Mouse (Mus musculus) MEL (cell line): ENCODE results near the gene Slc25a26. TPM values are rescaled to one million over a fixed set of nuclear protein-coding genes. Genes with fewer than 3 reads are reported as not detected.

Experiments
- DNase-seq: peaks from one replicate; pipeline ENCODE4 v3.0.0; 2011; ENCODE audit warnings: low read depth, low spot score
- H3K27ac ChIP-seq: 2 replicates; pipeline ENCODE4 v1.5.1; 2012; ENCODE audit warnings: low read depth, mild to moderate bottlenecking, control low read depth, low read length, moderate library complexity; ENCODE audit not compliant: control insufficient read depth
- H3K27me3 ChIP-seq, 2 experiments: fragments of 150-350 bp in 1 of 2; sonication (generic) in 1 of 2; 2 replicates each; pipeline ENCODE4 v1.6.1; 2012; ENCODE audit warnings: low read length in 2 of 2, mild to moderate bottlenecking in 2 of 2, improper control_type of control experiment in 1 of 2, moderate library complexity in 1 of 2; ENCODE audit not compliant: insufficient read depth in 2 of 2, control insufficient read depth in 1 of 2
- H3K36me3 ChIP-seq, 2 experiments: 2 replicates each; pipeline ENCODE4 v1.6.1; 2012 to 2014; ENCODE audit warnings: low read length in 2 of 2, improper control_type of control experiment in 1 of 2, inconsistent platforms in 1 of 2, mild to moderate bottlenecking in 1 of 2; ENCODE audit not compliant: insufficient read depth in 2 of 2, control insufficient read depth in 1 of 2
- H3K4me1 ChIP-seq, 2 experiments: fragments of 150-350 bp in 1 of 2; sonication (generic) in 1 of 2; 2 replicates each; pipeline ENCODE4 v1.6.1; 2012; ENCODE audit warnings: low read length in 2 of 2, improper control_type of control experiment in 1 of 2, mild to moderate bottlenecking in 1 of 2; ENCODE audit not compliant: insufficient read depth in 2 of 2, control insufficient read depth in 1 of 2
- H3K4me3 ChIP-seq, 2 experiments: fragments of 150-350 bp in 1 of 2; sonication (generic) in 1 of 2; 2 replicates each; pipeline ENCODE4 v1.5.1; 2012; ENCODE audit warnings: low read depth in 2 of 2, low read length in 2 of 2, mild to moderate bottlenecking in 2 of 2, moderate library complexity in 2 of 2, control low read depth in 1 of 2, improper control_type of control experiment in 1 of 2; ENCODE audit not compliant: control insufficient read depth in 1 of 2, insufficient read depth in 1 of 2
- H3K79me2 ChIP-seq: 2 replicates; pipeline ENCODE4 v1.6.1; 2012; ENCODE audit warnings: mild to moderate bottlenecking, low read length, moderate library complexity; ENCODE audit not compliant: control insufficient read depth, poor library complexity, insufficient read depth
- H3K9ac ChIP-seq: 2 replicates; pipeline ENCODE4 v1.6.1; 2012; ENCODE audit warnings: low read depth, mild to moderate bottlenecking, control low read depth, low read length, moderate library complexity; ENCODE audit not compliant: control insufficient read depth, poor library complexity, severe bottlenecking
- H3K9me3 ChIP-seq: fragments of 150-350 bp; sonication (generic); replicated peaks from 2 replicates; pipeline ENCODE4 v1.6.1; 2012; ENCODE audit warnings: mild to moderate bottlenecking, low read length, improper control_type of control experiment, moderate library complexity; ENCODE audit not compliant: insufficient read depth
- CTCF ChIP-seq, 3 experiments: IDR thresholded peaks in 2 of 3; conservative IDR thresholded peaks in 1 of 3; 2 replicates each; pipeline ENCODE4 v1.5.1; 2011 to 2012; ENCODE audit warnings: low read length in 3 of 3, low read depth in 2 of 3, mild to moderate bottlenecking in 2 of 3, improper control_type of control experiment in 1 of 3, inconsistent platforms in 1 of 3, mixed read lengths in 1 of 3, moderate library complexity in 1 of 3; ENCODE audit not compliant: control insufficient read depth in 1 of 3, insufficient read depth in 1 of 3, poor library complexity in 1 of 3, severe bottlenecking in 1 of 3
- E2F4 ChIP-seq: IDR thresholded peaks from 2 replicates; pipeline ENCODE4 v1.6.1; 2011; ENCODE audit warnings: low read depth, low read length, improper control_type of control experiment, borderline replicate concordance
- GATA1 ChIP-seq: IDR thresholded peaks from 2 replicates; pipeline ENCODE4 v1.6.1; 2011; ENCODE audit warnings: low read depth, low read length, improper control_type of control experiment
- KAT2A ChIP-seq: conservative IDR thresholded peaks from 2 replicates; pipeline ENCODE4 v1.6.1; 2012; ENCODE audit warnings: low read depth, low read length, improper control_type of control experiment, inconsistent platforms
- MAX ChIP-seq: IDR thresholded peaks from 2 replicates; pipeline ENCODE4 v1.6.1; 2011; ENCODE audit warnings: low read length, improper control_type of control experiment
- MEF2A ChIP-seq: IDR thresholded peaks from 2 replicates; pipeline ENCODE4 v1.6.1; 2014; ENCODE audit warnings: low read depth, mild to moderate bottlenecking, inconsistent platforms, low read length, improper control_type of control experiment; ENCODE audit not compliant: poor library complexity, insufficient replicate concordance, severe bottlenecking; ENCODE audit errors: extremely low read depth
- NRF1 ChIP-seq: IDR thresholded peaks from 2 replicates; pipeline ENCODE4 v1.6.1; 2014; ENCODE audit warnings: low read depth, mild to moderate bottlenecking, inconsistent platforms, low read length, improper control_type of control experiment, moderate library complexity; ENCODE audit not compliant: poor library complexity, insufficient read depth, severe bottlenecking
- POLR2A ChIP-seq, 2 experiments: IDR thresholded peaks; 2 replicates each; pipeline ENCODE4 v1.6.1; 2011 to 2012; ENCODE audit warnings: low read length in 2 of 2, mild to moderate bottlenecking in 2 of 2, control low read depth in 1 of 2, improper control_type of control experiment in 1 of 2, low read depth in 1 of 2, moderate library complexity in 1 of 2; ENCODE audit not compliant: control insufficient read depth in 1 of 2, insufficient read depth in 1 of 2, poor library complexity in 1 of 2
- POLR2AphosphoS2 ChIP-seq: IDR thresholded peaks from 2 replicates; pipeline ENCODE4 v1.6.1; 2011; ENCODE audit warnings: low read length, improper control_type of control experiment
- RCOR1 ChIP-seq: IDR thresholded peaks from 2 replicates; pipeline ENCODE4 v1.6.1; 2012; ENCODE audit warnings: low read depth, mild to moderate bottlenecking, inconsistent platforms, low read length, improper control_type of control experiment
- SIN3A ChIP-seq: IDR thresholded peaks from 2 replicates; pipeline ENCODE4 v1.6.1; 2012; ENCODE audit warnings: low read length, improper control_type of control experiment, inconsistent platforms
- TCF12 ChIP-seq: IDR thresholded peaks from 2 replicates; pipeline ENCODE4 v1.6.1; 2014; ENCODE audit warnings: low read depth, mild to moderate bottlenecking, inconsistent platforms, low read length, improper control_type of control experiment, moderate library complexity
- USF1 ChIP-seq: IDR thresholded peaks from 2 replicates; pipeline ENCODE4 v1.6.1; 2014; ENCODE audit warnings: low read depth, mild to moderate bottlenecking, inconsistent platforms, low read length, improper control_type of control experiment, moderate library complexity
- ZKSCAN1 ChIP-seq: IDR thresholded peaks from 2 replicates; pipeline ENCODE4 v1.6.1; 2012; ENCODE audit warnings: low read depth, mild to moderate bottlenecking, inconsistent platforms, low read length, improper control_type of control experiment, moderate library complexity
- ZNF384 ChIP-seq: IDR thresholded peaks from 2 replicates; pipeline ENCODE4 v1.6.1; 2012; ENCODE audit warnings: low read depth, mild to moderate bottlenecking, inconsistent platforms, low read length, improper control_type of control experiment
- polyA plus RNA-seq, 2 experiments: library from polyadenylated mRNA; stranded (reverse) in 1 of 2; unstranded in 1 of 2; fragments of >175 nt in 1 of 2; fragments of >200 nt in 1 of 2; gene quantifications; 2 replicates each; pipeline versions ENCODE4 v1.2.1 to v1.2.4; 2012; ENCODE audit warnings: low replicate concordance in 2 of 2, low read depth in 1 of 2; ENCODE audit not compliant: insufficient read length in 2 of 2, insufficient read depth in 1 of 2, missing spikeins in 1 of 2
- total RNA-seq: library from RNA; depleted of rRNA; stranded (reverse); fragments of 300-350 nt; gene quantifications from 2 replicates; pipeline ENCODE4 v1.2.3, GENCODE M21; 2012

Gene Slc25a26
- total and polyA plus RNA-seq, 3 experiments: 8.1 to 11.5 TPM; not detected in 1

DNA sequence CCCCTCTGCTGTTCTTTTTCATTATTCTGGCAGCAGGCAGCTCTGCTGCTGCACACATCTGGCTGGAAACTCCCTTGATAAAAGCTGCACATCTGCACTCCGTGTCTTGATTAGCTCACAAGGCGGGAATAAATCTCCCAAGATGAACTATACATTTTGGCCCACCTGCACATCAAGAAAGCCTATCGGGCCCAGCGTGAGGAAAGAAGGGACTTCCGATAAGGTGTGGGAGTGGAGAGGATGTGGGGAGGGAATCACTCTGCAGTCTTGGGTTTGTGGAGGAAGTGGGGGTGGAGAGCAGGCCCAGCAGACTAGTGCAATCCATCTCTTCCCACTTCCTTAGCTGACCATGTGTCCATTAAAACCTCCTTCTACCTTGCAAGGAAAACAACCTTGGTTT, 125.8 kb downstream of the Slc25a26 start:
- DNase-seq: no peak

DNA sequence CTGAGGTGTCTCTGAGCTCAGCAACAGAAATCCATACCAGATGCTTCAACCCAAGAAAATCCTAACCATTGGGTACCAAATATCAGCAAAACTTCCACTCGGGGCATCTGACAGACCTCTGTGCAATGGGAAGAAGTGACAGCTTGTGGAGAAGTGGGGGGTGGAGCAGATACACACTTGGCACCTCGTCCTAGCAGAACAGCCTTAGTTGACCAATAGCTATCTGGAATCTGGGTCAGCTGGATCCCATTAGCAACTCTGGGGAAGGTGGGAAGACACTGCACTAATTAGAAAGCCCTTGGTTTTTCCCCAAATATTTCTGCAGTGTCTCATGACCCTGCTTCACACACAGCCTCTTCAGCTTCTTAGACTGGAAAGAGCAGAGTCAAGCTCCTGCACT, 126.7 kb downstream of the Slc25a26 start:
- TF ChIP-seq E2F4 (no peak), MEF2A (no peak), CTCF (IDR thresholded peaks at IDR 0.05 in 2 of 3, conservative IDR thresholded peaks at IDR 0.05 in 1 of 3; ENCODE audit: control insufficient read depth in 1 of 3, insufficient read depth in 1 of 3, low read depth in 2 of 3, low read length in 3 of 3, poor library complexity in 1 of 3, severe bottlenecking in 1 of 3) (no peak), SIN3A (no peak), POLR2AphosphoS2 (no peak), TCF12 (no peak)
- H3K79me2 ChIP-seq: no peaks in the 10 kb centered on the region
- no peak overlapping the region for H3K4me3 ChIP-seq
- H3K27ac ChIP-seq: no peak overlapping the region
- no peaks in the 10 kb centered on the region for H3K9me3 ChIP-seq
- H3K27me3 ChIP-seq: no peaks in the 10 kb centered on the region
- no peak overlapping the region for H3K9ac ChIP-seq
- H3K4me1 ChIP-seq: no peaks in the 10 kb centered on the region
- H3K36me3 ChIP-seq: no peaks in the 10 kb centered on the region
- DNase-seq: no peak

More for the DNA sequence above, 125.8 kb downstream of the Slc25a26 start:
- TF ChIP-seq NRF1 (no peak), POLR2A (IDR thresholded peaks at IDR 0.05; ENCODE audit: control insufficient read depth in 1 of 2, insufficient read depth in 1 of 2, low read depth in 1 of 2, low read length in 2 of 2, poor library complexity in 1 of 2) (no peak), RCOR1 (no peak), USF1 (no peak), ZKSCAN1 (no peak), GATA1 (no peak), KAT2A (no peak), MAX (no peak), ZNF384 (no peak), E2F4 (no peak), TCF12 (no peak), POLR2AphosphoS2 (no peak)
- Histone ChIP-seq H3K9ac (no peak overlapping the region), H3K27ac (no peak overlapping the region), H3K4me1 (no peaks in the 10 kb centered on the region), H3K36me3 (no peaks in the 10 kb centered on the region), H3K27me3 (no peaks in the 10 kb centered on the region), H3K79me2 (no peaks in the 10 kb centered on the region), H3K4me3 (no peak overlapping the region), H3K9me3 (no peaks in the 10 kb centered on the region)
